Mouse (Mus musculus) embryo, embryonic 11.5 days (tissue): ENCODE data around the gene Gfy.
"Not testable (repeated sequence)": the region's sequence is repeated elsewhere in the genome, so short reads cannot be mapped to it uniquely, and the experiment has no call there.

Experiments
- DNase-seq: peaks from one replicate; pipeline ENCODE4 v3.0.0-alpha.2; 2012; ENCODE audit warnings: low read depth, low spot score

Gfy gene

DNA sequence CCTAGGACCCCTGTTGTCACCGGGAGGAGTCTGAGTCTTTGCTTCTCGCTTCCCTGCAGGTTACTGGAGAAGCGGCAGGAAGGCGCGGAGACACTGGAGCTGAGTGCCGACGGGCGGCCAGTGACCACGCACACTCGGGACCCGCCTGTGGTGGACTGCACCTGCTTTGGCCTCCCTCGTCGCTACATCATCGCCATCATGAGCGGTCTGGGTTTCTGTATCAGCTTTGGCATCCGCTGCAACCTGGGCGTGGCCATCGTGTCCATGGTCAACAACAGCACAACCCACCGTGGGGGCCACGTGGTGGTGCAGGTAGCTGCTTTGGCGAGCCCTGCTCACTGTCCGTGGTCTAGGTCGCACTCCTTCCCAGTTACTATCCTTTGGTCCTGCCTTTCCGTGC, 10.7 kb downstream of the Gfy start:
- no peak for DNase-seq

DNA sequence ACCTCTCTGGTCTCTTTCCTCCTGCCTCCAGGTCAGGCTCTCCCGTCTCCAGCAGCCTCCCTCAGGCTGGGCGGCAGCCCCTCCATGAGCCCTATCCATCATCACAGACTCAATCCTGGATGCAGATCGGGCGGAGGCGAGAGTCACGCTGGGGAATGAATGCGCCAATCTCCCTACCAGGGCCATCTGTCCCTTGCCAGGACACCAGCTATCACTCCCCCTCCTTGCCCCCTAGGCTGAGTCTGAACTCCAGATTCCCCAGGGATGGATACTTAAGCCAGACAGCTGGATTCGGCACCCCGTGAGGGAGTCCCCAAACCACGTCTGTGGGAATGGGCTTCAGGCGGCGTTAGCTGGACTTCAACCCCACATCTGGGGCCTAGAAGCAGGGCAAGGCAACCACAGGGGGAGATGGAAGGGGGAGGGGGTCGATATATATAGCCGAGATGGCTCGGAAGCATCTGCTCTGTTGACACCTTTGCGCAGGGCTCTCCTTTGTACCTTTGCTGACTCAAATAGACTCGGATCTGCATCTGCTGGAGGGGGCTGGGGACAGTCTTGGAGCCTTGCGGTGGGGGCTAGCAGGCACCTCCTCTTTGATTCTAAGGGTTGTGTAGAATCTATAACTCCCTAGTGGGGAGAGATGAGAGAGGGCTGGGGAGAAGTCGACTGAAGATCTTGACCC, 11.5 kb downstream of the Gfy start:
- DNase-seq, result no peak

DNA sequence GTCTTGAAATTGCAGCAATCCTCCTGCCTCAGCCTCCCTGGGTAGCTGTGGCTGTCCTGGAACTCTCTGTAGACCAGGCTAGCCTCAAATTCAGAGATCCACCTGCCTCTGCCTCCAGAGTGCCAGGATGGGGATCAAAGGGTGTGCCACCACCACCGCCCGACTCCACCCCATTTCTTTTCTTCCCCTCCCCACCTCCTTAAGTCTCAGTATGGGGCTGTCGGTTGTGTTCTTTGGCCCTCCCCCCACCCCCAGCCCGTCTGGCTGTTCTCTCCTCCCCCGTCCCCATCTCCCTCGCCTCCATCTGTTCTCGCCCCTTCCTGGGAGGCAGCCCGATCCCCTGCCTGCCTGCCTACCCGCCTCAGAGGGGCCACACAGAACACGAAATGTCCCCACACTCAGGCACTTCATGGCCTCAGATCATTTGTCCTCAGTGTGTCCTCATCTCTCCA, 12.4 kb downstream of the Gfy start:
- DNase-seq, result no peak

DNA sequence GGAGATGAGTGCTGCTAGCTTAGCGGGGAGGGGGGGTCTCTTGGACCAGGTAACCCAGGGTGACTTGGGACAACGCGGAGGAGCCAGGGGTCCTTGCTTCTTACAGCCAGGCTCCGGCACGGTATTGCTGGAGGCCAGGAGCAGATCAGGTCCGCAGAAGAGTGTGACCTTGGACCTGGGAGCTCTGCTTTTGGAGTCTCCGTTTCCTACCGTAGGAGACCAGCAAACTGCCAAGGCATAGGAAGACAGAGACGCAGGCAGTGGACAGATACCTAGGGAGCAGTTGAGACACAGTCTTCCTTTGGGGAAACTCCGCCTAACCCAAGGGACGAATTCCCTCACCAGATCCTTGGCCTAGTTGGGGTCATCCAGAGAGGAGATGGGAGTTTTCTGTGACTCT, 13.7 kb downstream of the Gfy start:
- DNase-seq, result no peak

DNA sequence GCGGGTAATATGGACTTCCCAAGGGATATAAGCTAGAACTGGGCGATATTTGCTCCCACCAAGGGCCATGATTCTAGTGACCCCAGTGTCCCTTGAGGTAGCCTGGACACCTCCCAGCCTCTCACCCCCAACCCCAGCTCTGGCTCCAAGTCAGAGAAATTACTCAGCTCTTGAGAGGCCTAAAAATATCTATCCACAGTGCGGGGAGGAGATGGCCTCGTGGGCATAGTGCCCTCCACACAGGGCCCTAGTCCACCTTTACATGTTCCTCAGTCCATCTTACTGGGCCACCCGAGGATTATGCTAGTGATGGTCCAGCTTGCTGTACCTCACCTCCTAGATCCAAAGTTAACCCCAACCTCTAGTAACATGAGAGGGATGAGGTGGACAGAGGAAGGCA, 14.5 kb downstream of the Gfy start:
- DNase-seq, result no peak

DNA sequence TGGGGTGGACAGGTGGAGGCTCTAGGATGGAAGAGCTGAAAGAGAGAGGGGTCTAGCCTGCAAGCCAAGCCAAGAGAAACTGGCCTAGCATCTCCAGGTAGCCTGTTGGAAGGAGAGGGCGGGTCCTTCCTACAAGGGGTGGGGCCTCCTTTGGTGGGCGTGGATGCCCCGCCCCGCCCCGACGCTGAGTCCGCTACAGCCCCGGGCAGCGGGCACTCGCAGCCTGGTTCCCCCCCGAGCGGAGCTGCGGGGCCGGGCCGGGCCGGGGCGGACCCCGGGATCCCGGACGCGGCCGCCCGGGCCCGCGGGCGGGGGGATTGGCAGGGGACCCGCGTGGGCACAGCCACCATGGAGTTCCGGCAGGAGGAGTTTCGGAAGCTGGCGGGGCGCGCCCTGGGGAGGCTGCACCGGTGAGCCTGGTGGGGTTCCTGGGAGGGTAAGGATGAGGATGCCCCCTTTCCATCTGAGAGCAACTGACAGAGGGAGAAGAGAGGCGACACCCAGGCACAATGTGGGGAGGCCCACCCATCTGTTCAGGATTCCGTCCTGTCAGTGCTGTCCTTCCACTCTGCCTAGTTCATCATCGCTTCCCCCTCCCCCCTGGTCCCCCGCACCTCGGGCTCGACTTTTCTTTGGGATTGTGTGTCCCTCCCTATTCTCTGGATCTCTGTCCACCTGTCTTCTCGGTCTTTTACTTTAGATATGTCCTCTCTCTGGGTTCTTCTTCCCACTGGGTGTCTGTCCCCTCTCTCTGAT, 15.5 kb downstream of the Gfy start, which contains the start of gene Slc17a7:
TSS of gene Slc17a7 (plus strand) at position 215 of the 756 bp plus-strand sequence.
- no peak for DNase-seq

DNA sequence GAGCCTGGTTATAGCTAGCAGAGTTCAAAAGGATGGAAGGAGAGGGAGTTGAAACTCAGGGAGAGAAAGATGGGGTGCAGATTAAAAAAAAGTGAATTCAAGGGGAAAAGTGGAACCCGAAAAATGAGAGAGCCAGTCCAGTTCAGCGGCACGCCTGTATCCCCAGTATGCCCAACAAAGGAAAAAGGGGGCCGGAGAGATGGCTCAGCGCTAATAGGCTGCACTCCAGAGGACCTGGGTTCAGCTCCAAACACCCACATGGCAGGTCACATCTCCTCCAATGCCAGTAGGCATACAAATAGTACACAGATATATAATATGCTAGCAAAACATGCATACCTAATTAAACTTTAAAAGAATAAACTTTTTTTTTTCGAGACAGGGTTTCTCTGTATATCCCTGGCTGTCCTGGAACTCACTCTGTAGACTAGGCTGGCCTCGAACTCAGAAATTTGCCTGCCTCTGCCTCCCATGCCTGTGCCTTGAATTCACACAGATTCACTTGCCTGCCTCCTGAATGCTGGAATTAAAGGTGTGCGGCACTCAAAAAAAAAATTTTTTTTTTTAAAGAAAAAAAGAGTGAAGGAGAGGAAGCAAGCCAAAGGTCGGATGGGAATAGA, 16.3 kb downstream of the Gfy start:
- DNase-seq, result no peak

DNA sequence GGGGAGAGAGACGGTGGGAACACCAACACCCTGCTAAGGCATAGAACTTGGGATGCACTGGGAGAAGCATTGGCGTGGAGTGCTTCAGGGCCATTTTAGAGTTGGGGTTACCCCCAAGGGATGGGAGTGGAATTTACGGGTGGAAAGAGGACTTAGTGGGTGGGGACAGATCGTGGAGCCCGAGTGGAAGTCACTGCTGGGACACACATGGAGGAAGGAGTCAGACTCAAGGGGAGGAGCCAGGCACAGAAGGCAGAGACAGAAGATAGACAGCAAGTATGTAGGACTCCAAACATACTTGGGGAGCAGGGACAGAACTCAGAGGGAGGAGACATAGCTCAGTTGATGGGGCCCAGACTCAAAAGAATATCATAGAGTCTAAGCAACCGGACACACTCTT, 16.8 kb downstream of the Gfy start:
- no peak for DNase-seq

DNA sequence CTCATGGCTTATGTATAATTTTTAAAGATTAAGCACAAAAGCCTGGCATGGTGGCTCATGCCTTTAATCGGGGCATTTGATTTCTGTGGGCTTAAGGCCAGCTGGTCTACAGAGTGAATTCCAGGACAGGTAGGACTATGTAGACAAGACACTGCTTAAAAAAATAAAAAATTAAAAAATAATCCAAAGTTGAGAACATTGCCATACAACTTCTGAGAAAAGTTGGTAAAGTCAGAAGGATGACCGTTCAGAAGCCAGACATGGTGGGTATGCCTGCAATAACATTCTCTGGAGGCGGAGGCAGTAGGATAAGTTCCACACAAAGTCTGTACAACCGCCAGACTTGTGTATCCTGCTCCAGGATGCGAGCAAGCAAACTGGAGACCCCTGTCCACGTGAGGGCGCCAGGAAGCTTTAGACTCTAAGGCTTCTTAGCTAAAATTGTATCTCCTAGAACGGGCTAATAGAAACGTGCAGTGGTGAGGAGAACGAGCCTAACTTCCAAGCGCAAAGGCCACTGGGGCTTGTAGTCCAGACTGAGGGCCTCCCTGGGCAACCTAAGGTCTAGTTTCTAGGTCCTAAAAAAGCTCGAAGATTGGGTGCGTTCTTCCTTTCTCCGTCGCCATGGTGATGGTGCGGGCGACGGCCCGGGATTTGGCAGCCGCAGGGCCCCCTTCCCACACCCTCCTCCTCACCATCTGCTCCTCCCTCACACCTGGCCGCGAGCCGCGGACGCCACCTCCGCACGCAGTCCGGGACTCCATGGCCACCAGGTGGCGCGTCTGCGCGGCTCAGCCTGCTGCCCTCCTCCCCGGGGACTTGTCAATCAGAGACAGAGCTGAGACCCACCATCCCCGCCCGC, 17.5 kb downstream of the Gfy start:
- peak; percentile 77 for DNase-seq

DNA sequence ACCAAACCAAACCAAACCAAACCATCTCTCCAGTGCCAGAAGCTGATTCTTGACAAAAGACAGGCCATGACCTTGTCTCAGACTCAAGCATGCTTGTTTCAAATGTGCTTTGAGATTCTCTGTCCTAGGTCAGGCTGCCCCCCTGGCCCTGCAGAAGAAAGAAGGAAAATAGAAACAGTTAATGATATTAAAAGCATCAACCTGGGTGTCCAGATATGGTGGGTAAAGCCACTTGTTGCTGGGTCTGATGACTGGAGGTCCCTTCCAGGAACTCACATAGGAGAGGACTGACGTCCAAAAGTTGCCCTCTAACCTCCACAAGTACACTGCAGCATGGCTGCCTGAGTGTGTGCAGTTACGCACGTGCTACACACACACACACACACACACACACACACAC, 18.5 kb downstream of the Gfy start:
- no peak for DNase-seq

DNA sequence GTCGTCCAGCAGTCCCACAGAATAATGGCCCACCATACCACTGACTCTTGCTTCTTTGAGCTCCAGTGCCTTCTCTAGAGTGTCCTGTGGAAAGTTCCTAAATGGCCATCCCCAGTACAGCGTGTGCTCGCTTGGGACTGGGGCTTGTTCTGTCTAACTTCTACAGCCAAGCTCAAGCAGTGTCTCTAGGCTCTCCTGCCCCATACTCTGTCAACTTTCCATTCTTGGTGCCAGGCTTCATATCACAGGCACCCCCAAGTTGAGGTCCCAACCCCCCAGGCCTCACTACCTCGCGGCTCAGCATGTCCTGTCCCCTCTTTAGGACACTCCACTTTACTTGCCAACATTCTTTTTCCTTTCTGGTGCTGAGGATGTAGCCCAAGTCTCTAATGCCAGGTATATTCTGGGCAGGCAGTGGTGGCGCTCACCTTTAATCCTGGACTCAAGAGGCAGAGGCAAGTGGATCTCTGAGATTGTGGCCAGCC, 19.0 kb downstream of the Gfy start:
- DNase-seq, result no peak

DNA sequence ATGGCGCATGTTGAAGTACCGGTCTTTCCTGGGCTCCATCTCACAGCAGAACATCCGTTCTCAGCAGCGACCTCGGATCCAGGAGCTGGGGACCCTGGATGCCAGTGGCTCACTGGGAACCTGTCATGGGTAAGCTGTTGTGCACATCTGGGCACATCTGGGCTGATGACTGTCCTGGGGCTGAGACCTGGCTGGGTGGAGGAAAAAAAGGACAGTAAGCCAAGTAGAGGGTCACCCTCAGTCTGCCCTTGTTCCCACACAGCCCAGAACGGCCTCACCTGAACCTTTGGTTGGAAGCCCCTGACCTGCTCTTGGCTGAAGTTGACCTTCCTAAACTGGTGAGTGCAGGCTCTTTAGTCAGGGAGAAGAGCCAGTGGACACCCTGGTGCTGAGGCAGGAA, 20.4 kb downstream of the Gfy start:
- no peak for DNase-seq

DNA sequence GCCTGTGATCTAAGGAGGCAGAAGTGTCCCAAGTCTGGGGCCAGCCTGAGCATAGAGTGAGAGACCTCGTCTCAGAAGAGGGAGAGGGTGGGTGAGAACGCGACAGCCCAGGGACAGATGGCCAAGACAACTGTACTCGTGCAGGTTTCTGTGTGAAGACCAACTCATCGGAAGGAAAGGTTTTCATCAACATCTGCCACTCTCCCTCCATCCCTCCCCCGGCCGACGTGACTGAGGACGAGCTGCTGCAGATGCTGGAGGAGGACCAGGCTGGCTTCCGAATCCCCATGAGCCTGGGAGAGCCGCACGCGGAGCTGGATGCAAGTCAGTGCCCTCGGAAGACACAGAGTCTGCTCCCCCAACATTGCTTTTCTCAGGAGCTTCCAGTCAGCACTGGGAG, 21.9 kb downstream of the Gfy start:
- no peak for DNase-seq

DNA sequence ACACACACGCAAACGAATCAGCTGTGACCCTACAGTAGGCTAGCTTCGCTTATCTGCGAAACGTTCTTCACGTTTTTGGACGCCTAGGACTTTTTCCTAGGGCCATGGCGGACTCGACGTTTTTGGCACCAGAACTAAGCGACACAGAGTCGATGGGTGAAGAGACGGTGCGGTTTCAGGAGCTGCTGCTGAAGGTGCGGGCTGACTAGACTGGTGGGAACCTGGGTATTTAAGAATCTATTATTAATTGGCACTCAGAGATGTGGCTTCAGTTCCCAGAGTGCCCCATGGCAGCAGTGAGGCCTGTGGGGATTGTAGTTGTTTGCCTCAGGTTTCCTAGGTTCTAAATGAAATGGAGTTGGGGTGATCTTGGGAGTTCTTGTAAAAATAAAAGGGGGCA, 23.2 kb downstream of the Gfy start:
- no peak for DNase-seq

DNA sequence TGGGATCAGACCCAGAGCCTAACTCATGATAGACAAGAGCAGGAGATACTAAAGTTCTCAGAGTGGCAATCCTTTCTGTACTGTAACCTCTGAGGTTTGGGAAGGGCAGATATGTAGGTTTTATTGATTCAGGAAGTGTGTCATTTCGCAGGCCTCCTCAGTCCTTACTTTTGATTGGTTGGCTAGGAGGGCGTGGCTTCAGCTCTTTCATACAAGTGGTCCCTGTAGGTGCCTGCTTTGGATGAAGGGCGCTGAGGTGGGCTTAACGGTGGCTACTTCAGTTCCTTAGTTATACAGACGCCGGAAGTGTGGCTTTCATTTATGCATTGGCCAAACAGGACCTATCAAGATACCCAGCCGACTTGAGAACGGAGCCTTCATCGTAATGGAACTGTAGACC, 23.8 kb downstream of the Gfy start:
- no peak for DNase-seq

DNA sequence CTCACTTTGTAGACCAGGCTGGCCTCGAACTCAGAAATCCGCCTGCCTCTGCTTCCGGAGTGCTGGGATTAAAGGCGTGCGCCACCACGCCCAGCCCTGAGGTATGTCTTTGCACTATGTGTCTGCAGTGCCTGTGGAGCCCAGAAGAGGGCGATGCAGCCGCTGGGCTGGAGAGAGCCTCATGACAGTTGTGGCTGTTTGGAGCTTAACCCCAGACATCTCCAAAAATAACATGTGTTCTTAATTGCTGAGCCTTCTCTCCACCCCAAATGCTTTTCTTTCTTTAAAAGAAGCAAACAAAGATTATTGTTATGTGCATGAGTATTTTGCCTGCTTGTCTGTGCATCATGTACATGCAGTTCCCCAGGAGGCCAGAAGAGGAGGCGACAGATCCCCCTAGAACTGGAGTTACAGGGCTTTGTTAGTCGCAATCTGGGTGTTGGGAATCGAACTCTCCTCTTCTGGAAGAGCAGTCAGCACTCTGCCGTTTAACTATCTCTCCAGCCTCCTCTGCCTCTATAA, 24.3 kb downstream of the Gfy start:
- DNase-seq, result no peak

DNA sequence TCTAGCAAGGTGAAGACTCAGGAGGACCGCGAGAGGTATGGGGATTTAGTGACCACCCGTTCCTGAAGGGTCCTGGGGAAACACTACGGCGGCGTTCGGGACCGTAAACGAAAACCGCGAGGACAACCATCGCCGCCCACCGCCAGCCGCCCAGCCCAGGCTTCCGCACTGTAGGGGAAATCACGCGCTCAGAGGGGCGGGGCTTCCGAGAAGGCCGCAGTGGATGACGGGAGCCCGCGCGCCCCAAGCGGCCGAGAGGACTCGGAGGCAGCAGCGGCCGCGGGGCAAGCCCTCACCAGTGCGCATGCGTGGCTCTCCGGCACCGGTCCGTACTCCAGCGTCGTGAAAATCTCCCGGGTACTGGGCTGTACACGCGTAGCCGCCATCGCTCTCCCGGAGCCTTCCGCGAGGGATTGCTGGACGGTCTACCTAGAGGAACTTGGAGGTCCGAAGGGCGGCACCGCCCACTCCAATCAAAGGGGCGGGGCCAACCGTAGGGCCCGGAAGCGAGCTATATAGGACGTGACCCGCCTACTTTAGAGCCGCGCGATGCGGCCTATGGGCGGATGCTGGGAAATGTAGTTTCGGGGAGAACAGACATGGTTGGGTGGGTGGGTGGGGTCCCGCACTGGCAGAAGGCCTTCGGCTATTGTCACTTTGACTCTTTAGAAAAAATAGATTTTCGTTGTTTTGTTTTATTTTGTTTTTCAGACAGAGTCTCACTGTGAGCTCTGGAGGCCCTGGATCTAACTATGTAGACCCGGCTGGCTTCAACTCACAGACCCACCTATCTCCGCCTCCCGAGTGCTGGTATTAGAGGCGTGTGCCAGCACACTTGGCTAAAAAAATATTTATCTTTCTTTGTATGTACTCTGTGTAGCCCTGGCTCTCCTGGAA, 25.0 kb downstream of the Gfy start, which contains the start of the genes Pih1d1 and Aldh16a1:
TSS of gene Pih1d1 (plus strand) at position 208 of the 897 bp plus-strand sequence.
TSS of gene Aldh16a1 (minus strand) at position 489 of the 897 bp plus-strand sequence.
- peak; percentile 91 for DNase-seq

DNA sequence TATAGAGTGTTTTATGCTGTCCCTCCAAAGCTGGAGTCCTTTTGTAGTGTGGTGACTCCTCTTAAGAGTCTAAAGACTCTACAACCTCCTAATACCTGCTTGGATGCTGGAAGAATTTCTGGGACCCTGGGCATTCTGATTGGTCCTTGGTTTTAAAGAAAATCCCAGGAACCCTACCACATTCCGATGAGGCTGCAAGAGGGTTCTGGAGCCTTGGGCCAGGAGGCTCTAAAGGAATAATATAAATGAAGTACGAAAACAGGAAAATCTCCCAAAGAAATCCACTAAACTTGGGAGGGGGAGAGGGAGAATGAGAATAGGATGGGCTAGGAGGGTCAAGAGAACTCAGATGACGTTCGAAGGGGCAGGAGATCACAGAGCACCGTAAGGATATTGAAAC, 25.8 kb downstream of the Gfy start:
- DNase-seq, result no peak

DNA sequence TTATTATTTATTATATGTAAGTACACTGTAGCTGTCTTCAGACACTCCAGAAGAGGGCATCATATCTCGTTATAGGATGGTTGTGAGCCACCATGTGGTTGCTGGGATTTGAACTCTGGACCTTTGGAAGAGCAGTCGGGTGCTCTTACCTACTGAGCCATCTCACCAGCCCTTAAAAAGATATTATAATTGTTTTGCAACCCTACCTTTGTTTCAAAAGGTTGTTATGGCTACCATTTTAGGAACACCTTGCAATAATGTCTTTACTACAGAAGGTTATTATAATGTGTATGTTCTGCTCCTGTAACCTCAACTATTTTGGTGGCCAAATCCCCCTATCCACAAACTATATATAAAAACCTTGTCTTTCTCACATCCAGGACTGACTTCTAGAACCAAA, 26.3 kb downstream of the Gfy start:
- not testable (repeated sequence) for DNase-seq

DNA sequence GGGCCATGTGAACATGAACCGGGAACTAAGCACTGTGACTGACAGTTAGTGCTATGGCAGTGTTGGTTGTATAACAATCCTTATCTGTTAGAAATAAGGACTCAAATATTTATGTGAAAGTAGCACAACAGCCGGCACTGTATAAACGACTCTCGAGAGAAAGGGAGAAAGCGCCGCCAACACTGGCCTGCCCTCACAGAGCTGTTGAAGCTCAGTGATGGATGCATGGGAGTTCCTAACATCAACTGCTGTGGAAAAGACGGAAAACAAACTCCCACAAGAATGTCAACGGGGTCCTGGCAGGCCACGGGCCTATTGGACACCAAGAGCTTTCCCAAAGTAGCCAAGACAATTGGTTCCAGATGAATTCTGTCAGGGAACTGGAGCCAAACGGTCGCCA, 28.1 kb downstream of the Gfy start:
- DNase-seq, result no peak
